Mouse (Mus musculus): ENCODE data around the gene Pde6d.

The Pde6d gene

GRCm38 (mm10) chr1:86503906-86504696 lies 78.3 kb downstream of the Pde6d start:
- peak; percentile 86 for DNase-seq (ENCODE audit: low spot score)

- no peak for DNase-seq (ENCODE audit: low spot score)
These were observed 79.2 kb downstream of the Pde6d start for GRCm38 (mm10) chr1:86503165-86503747.

GRCm38 (mm10) chr1:86502221-86503048 lies 80.0 kb downstream of the Pde6d start:
- DNase-seq (ENCODE audit: low spot score): no peak

- DNase-seq (ENCODE audit: low spot score): peak; percentile 77
These were observed 80.9 kb downstream of the Pde6d start for GRCm38 (mm10) chr1:86501559-86501958.

- no peak for DNase-seq (ENCODE audit: low spot score)
These were observed 81.3 kb downstream of the Pde6d start for GRCm38 (mm10) chr1:86501114-86501532.

GRCm38 (mm10) chr1:86500681-86501080 lies 81.7 kb downstream of the Pde6d start:
- no peak for DNase-seq (ENCODE audit: low spot score)

- DNase-seq (ENCODE audit: low spot score): no peak
These were observed 82.5 kb downstream of the Pde6d start for GRCm38 (mm10) chr1:86499903-86500302.

GRCm38 (mm10) chr1:86498611-86499010 lies 83.8 kb downstream of the Pde6d start:
- DNase-seq (ENCODE audit: low spot score): no peak

- no peak for DNase-seq (ENCODE audit: low spot score)
These were observed 84.4 kb downstream of the Pde6d start for GRCm38 (mm10) chr1:86497986-86498385.

- DNase-seq (ENCODE audit: low spot score): no peak
These were observed 85.1 kb downstream of the Pde6d start for GRCm38 (mm10) chr1:86497361-86497760.

GRCm38 (mm10) chr1:86496340-86496739 lies 86.1 kb downstream of the Pde6d start:
- DNase-seq (ENCODE audit: low spot score): no peak

- DNase-seq (ENCODE audit: low spot score): no peak
These were observed 88.6 kb downstream of the Pde6d start for GRCm38 (mm10) chr1:86493783-86494182.
